Mouse (Mus musculus) c-Kit-positive CD71-positive TER-119-positive erythroid progenitor cells, embryonic 14.5 days (primary cell): Measurements from ENCODE around the gene Gm8165.
"Not testable (repeated sequence)": the region's sequence is repeated elsewhere in the genome, so short reads cannot be mapped to it uniquely, and the experiment has no call there.

Experiments
- DNase-seq: peaks from one replicate; pipeline ENCODE4 v3.0.0-alpha.2; 2013; ENCODE audit warnings: low spot score

The Gm8165 gene

DNA sequence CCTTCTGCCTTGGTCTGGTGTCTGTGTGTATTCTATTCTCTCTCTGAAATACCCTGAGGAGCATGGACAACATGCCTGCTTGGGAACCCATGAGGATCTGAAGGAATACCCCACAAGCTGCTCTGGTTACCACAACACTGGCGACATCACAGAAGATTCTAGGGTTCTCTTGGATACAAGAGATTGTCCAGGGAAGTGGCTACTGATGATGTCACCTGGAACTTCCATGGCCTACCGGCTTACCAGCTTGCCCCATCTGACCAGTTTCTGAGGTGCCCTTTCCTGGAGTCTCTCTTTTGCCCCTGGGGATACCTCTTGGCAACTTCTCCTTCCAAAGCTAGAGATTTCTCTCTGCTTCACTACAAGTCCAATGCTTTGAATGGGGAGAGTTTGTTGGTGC, at the start of gene Gm8165:
TSS of gene Gm8165 (minus strand) at position 101 of the 400 bp plus-strand sequence.
- not testable (repeated sequence) for DNase-seq

- not testable (repeated sequence) for DNase-seq
These were observed 20.6 kb upstream of the Gm8165 start, which contains the start of gene Gm7324 for GRCm38 (mm10) chr14:43697621-43698020. Gene Gm7324 (plus strand): TSS chr14:43697828.
